Mouse (Mus musculus): Measurements from ENCODE around the gene Smcr8. TPM values are rescaled to one million over a fixed set of nuclear protein-coding genes. Genes with fewer than 3 reads are reported as not detected.

Gene Smcr8
- total RNA-seq (2021): 10 to 100 TPM; 13.3 to 14.5 TPM
- long read RNA-seq, experiment 1, full-length matches to known transcripts: 2 of 2 reads
- long read RNA-seq, experiment 1, partial matches to known transcripts: 0 of 2 reads
- long read RNA-seq, experiment 1, other reads (novel, unspliced or antisense): 0 of 2 reads
- long read RNA-seq, experiment 2, full-length matches to known transcripts: 3 of 4 reads
- long read RNA-seq, experiment 2, partial matches to known transcripts: 0 of 4 reads
- long read RNA-seq, experiment 2, other reads (novel, unspliced or antisense): 1 of 4 reads

GRCm38 (mm10) chr11:60776829-60777740, at the start of gene Smcr8, which contains the start of gene Top3a:
Smcr8 (plus strand) TSS chr11:60777524.
Top3a (minus strand) TSS chr11:60777365.
- peak; percentile 68 for DNase-seq

- DNase-seq: peak; percentile 91
Measured at GRCm38 (mm10) chr11:60728260-60728761, 49.0 kb upstream of the Smcr8 start, which contains the start of gene Mief2. Mief2 (plus strand) TSS chr11:60728398.

GRCm38 (mm10) chr11:60729217-60729641, 48.1 kb upstream of the Smcr8 start:
- DNase-seq: peak; percentile 17

DNA sequence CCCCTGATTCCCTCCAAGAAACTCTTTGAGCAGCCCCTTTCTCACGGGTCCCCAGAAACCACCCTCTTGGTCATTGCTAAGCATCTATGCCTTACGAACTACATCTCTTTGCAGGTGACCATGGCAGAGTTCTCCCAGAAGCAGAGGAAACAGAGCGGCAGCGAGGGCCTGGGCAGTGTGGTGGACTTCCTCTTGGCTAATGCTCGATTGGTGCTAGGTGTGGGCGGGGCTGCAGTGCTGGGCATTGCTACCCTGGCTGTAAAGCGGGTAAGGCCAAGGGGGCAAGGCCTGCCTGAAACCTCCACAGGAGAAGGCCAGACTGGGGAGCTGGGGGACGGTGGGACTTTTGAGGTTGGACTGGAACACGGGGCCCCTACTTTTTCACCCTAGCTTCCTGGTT, 47.2 kb upstream of the Smcr8 start:
- DNase-seq: peak; percentile 17

- peak; percentile 60 for DNase-seq
Measured at GRCm38 (mm10) chr11:60731251-60731650, 46.1 kb upstream of the Smcr8 start.

DNA sequence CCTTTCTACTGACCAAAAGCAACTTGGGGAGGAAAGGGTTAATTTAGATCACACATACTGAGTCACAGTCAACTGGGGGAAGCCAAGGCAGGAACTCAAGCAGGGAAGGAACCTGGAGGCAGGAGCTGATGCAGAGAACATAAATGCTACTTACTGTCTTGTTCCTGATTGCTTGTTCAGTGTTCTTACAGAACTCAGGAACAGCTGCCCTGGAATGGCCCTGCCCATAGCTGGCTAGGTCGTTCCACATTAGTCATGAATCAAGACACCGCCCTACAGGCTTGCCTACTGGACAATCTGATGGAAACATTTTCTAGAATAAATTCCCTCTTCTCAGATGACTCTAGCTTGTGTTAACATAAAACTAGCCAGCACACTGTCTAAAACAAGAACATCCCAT, 43.1 kb upstream of the Smcr8 start:
- peak; percentile 21 for DNase-seq

- no peak for DNase-seq
Measured at GRCm38 (mm10) chr11:60735191-60735590, 42.1 kb upstream of the Smcr8 start.

GRCm38 (mm10) chr11:60736491-60736890, 40.8 kb upstream of the Smcr8 start:
- DNase-seq: no peak

DNA sequence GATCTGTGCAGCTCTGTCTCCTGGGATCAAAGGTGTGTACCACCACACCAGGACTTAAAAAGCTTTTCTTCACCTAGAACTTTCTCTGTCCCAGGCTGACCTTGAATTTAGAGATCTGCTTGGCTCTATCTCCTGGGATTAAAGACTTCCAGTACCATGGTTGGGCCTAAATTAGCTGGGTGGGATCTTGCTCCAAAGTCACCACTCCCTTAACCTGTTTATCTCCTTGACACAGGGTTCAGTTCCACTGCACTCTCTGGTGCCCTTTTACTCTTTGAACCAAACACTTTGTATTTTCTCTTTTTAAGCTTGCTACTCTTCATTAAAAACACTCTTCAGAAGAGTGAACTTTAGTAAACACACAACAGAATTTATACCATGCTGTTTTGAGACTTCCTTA, 39.9 kb upstream of the Smcr8 start:
- no peak for DNase-seq

DNA sequence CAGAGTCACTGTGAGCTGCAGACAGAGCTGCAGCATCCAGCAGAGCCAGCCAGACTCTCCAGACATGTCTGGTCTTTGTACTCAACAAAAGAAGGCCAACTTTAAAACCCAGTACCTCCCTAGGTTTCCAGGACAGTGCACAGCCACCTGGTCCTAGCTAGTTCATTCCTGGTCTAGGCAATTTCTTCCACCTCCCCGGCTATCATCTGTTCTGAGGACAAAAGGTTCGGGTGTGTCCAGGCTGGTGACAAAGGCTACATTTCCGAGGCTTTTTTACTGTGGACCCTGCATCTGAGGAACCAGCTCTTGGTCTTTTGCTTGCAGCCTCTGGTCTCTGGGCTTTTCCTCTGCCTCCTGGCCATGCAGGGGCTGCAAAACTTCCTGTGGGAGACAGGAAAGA, 37.0 kb upstream of the Smcr8 start:
- no peak for DNase-seq

DNA sequence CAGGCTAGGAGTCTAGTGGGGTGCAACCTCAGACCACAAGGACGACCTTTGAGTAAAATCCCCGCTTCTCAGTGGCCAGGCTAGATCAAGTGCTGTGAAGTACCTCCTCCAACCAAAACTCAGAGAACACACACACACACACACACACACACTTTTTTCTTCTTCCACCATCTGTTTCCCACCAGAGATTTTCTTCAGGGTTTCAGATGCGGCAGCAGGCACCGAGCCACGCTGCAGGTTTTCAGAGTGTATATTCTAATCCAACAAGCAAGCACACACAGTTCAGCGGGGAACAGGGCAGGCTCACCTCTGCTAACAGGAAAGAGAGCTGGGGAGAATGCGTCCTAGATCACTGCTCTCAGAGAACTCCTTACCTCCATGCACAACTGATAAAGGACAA, 21.8 kb upstream of the Smcr8 start:
- no peak for DNase-seq

- DNase-seq: no peak
Measured at GRCm38 (mm10) chr11:60761681-60762080, 15.6 kb upstream of the Smcr8 start.

- DNase-seq: no peak
Measured at GRCm38 (mm10) chr11:60766969-60767368, 10.4 kb upstream of the Smcr8 start.

DNA sequence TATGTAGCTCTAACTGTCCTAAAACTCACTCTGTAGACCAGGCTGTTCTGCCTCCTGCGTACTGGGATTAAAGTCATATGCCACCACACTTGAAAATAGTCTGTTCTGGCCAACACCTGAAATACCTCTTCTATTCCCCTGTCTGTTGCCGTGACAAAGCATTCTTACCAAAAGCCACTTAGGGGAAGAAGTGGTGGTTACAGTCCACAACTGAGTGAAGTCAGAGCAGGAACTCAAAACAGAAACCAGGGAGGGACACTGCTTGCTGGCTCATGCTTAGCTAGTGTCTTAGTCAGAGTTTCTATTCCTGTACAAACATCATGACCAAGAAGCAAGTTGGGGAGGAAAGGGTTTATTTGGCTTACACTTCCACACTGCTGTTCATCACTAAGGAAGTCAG, 8.0 kb upstream of the Smcr8 start:
- DNase-seq: no peak

DNA sequence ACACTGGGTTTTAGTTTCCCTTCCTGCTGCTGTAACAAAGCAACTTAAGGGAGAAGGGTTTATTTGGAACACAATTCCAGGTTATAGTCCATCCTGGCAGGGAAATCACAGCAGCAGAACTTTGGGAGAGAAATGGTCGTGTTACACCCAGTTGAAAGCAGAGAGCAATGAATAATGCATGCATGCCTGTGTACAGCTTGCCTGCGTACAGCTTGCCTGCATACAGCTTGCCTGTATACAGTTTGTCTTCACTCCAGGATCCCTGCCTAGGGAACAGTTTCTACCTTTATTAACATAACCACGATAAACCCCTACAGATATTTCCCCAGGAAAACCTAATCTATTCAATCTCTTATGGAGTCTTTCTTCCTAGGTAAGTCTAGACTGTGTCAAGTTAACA, 6.5 kb upstream of the Smcr8 start:
- no peak for DNase-seq

DNA sequence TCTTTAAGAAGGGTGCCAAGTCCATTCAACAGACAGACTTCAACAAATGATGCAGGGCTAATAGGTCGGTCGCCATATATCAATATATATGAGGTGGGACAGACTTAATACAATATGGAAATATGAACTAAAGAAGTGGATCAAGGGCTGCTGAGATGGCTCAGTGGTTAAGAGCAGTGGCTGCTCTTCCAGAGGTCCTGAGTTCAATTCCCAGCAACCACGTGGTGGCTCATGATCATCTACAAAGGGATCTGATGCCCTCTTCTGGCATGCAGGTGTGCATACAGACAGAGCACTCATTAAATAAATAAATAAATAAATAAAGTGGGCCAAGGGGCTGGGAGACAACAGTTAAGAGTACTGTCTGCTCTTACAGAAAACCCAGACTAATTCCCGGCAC, 5.2 kb upstream of the Smcr8 start:
- no peak for DNase-seq

GRCm38 (mm10) chr11:60774158-60774689, 3.1 kb upstream of the Smcr8 start:
- no peak for DNase-seq

DNA sequence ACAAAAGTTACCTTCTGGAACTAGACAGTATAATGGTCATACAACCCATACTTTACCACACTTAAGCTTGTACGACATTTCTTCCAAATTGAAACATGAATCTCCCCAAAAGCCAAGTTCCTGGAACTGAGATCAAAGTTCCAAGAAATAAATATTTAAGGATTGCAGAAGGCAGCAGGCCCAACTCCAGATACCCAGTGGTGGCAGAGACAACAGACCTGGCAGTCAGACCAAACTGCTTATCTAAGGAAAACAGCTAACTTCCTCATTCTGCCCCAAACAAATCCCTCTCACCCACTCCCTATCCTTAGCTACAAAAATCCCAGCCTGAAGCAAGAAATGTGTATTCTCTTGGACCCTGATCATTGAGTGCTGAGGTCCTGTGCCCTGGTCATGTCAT, 2.5 kb upstream of the Smcr8 start:
- no peak for DNase-seq

GRCm38 (mm10) chr11:60775578-60775977, 1.7 kb upstream of the Smcr8 start:
- DNase-seq: no peak

DNA sequence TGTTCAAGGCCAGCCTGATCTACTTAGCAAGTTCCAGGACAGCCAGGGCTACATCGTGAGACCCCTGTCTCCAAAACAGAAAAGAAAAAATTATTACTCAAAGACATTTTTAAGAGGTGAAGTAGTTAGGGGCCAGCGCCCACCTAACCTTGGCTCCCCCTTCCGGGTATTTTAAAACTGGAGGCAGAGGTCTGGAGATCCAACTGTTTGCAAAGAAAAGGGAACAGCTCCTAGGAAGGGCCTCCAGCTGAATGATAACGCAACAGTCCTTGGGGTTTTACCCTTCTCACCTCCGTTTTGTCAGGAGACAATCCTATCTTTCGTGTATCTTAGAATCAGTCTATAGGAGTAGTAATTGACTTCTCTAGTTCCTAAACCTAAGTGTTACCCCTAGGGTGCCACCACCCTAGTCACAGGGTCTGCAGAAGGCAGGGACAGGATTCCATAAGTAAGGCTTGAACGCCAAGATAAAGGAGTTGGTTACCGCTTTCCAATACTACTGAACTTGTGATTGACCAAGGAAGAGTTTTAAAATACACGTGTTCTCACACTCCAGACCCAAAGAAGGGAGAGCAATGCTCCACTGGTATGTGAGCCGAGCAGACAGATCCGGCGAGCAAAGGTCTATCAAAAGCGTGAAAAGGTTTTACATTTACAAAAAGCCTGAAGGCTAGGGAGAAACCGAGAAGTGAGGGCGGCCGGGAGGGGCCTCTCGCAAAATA, 1.1 kb upstream of the Smcr8 start:
- DNase-seq: no peak

DNA sequence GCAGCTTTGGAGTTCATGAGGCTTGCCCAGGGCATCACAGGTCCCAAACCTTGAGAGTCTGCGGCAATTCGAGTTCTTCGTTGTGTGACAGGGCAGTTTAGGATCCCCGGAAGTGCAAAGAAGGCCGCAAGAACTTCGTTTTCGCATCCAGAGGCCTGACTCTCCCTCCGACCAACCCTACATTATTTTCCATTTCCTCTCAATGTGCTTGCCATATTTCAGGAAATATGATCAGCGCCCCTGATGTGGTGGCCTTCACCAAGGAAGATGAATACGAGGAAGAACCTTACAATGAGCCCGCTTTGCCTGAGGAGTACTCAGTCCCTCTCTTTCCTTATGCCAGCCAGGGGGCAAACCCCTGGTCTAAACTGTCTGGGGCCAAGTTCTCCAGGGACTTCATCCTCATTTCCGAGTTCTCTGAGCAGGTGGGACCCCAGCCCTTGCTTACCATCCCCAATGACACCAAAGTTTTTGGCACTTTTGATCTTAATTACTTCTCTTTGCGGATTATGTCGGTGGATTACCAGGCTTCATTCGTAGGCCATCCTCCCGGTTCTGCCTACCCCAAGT, 562 bp downstream of the Smcr8 start:
- no peak for DNase-seq

DNA sequence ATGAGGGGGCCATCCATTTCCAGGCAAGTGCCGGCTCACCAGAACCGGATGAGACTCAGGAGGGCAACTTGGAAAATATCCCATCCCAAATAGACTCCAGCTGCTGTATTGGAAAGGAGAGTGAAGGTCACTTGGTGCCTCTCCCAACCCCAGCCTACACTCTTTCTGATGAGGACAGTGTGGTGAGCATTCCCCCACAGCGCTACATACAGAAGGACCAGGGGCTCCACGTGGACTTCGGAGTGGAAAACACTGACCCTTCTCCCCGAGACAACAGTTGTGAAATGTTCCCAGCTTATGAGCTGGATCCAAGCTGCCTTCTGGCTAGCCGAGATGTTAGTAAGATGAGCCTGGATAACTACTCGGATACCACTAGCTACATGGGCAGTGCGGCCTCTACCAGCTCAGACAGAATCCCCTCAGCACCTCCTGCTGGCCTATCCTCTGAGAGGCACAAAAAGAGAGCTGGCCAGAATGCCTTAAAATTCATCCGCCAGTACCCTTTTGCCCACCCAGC, 2.4 kb downstream of the Smcr8 start:
- no peak for DNase-seq
